Mouse (Mus musculus) CD4-positive, CD25-positive, alpha-beta regulatory T cell, adult 4 months (primary cell): ENCODE measurements around the gene Nudt16l1. TPM values are rescaled to one million over a fixed set of nuclear protein-coding genes. Genes with fewer than 3 reads are reported as not detected.
A peak's percentile ranks its signal among the peaks of the same experiment; 100 is the strongest.

Experiments used
- ATAC-seq: one replicate; pipeline ENCODE4 v1.8.0; 2017
- polyA plus RNA-seq, 2 experiments: library from polyadenylated mRNA; unstranded; fragments of 100-300 nt; shearing (Covaris generic); gene quantifications; one replicate each; pipeline ENCODE4 v1.2.1; 2017

Nudt16l1 gene
- polyA plus RNA-seq, 2 experiments from 2014 or later, result 92.1 to 106 TPM

DNA sequence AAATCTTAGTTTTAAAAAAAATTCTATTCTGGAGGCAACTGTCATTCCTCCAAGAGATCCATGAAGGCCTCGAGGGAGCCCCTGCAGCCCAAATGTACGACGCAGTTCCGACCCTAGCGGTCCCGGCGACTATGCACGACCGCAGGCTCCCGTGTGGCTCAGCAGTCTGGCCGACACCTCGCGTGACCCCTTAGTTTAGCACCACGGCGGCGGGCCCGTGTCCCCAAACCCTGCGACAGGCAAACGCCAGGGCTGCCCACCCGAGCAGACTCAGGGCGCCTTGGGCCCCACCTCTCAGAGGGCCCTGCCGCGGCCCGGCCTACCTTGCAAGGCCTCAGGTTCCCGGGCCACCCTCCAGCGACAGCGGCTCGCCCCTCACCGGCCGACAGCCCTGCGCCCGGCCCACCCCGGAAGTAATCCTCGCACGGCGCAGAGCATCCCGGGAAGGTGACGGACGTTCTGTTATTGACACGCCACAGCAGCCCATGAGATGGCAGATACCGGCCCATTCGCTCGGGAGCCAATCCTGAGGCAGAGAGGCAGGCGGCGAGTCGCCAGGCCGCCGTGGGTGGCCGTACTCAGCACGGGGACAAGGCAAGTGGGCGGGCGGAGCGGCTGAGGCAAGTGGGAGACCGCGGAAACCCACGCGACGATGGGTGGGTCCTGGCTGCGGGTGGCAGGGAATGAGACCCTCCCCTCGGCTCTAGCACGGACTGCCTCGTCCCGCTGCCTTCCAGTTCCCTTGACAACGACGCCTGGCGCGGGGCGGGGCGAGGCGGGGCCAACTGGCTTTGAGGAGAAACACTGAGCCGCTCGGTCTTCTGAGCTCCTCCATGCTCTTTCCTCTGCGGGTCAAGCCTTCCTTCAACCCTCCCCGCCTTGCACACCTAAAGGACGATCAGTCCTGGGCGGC lies 25.5 kb downstream of the Nudt16l1 start, which contains the start of gene Anks3:
TSS of gene Anks3 (minus strand) at position 409 of the 913 bp plus-strand sequence.
- peak; percentile 94 for ATAC-seq

DNA sequence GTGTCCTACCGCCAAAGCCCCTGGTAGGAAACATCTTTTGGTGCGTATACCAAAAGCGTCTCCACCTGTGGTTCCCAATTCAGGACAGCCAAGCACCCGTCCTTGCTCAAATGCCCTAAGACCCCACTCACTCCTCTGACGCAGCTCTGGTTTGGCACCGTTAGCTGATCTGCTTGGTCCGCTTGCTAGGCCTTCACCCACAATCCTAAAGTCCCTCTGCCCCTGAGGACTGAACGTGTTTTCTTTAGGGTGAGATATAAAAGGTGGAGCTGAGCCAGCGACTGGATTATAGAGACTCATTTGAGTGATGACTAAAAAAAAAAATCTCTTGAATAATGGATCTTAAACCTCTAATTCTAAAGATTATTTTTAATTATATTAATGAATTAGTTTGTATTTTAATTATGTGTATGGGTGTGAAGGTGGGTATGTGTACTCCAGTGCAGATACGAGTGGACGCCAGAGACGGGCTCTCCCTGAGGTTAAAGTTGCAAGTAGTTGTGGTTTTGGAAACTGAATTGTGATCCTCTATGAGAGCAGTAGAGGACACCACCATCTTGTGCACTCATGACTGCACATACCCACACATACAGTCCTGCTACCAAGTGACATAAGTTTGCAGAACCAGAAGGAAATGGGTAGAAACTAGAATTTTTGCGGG lies 26.3 kb downstream of the Nudt16l1 start:
- ATAC-seq, result peak; percentile 20

DNA sequence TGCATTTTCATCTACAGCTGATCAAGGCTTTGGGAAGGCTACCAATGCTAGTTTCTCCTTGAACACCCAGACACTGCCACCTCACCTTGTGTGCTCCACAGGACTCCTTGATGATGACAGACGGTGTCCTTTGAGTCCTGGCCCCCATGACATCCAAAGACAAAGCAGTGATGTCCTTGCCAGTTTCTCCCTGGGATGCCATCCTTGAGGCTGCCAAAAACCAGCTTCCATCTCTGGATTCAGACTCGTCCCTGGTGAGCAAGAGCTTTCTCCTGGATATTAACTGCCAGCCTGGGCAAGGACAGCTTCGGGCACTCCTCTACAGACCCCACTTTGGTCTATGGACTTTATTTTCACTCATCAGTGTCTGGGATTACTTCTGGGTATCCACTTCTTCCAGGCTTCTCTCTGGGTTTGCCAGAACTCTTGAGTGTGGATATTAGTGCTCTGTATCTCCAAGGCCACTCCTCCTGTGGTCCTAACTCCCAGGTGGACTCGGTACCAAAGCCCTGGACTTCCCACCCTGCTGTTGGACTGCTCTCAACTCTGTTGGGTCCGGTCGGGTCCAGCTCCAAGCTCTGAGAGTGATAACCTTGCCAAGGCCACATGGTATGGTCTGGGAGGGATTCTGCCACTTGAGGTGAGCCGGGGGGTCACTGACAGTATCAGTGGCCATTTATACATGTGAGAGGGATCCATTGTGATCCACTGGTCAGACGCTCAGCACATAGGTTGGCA lies 27.0 kb downstream of the Nudt16l1 start:
- no peak for ATAC-seq

DNA sequence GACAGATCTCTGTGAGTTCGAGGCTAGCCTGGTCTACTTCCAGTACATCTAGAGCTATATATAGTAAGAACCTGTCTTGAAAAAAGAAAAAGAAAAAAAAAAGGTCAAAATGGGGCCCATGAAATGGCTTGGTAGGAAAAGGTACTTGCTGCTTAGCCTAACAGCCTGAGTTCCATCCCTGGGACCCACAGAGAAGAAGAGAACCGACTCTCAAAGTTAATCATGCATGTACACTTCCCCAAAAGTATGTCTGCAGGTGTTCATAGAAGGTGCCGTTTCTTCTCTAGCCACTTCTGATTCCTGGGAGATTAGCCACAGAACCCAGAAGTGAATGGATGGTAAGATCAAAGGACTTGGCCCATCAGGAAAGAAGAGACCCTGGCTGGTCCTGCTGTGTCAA lies 29.9 kb downstream of the Nudt16l1 start:
- no peak for ATAC-seq

DNA sequence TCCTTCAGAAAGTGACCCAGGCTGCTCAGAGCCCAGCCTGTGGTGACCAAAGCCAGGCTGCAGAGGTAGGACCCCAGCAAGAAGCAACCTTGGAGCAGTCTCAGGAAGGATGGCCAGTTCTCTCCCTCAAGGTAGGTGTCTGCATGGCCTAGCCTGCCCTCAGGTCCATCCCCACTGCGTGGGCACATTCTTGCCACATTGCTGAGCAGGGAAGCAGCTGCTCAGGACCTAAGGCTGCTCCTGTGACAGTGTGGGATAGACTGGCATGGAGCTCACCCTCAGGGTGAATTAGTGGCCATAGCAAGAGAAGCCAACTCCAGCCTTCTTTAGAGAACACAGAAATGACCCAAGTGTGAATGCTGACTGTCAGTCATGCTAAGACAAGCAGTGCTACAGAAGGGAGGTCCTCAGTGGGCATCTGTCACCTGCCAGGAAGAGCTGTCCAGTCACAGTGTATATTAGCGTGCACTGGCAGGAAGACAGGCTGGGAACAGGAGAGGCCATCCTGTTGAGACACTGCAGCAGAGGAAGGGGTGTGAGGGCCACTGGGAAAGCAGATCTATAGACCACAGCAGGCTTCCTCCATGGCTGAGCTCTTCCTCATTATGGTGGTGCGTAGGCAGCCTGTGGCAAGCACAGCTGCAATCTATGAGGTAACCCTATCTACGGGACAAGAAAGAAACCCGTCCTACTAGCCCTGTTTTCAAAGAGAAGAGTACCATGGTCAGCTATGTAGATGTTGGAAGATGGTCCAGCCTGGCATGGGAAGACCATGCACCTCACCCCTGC lies 30.7 kb downstream of the Nudt16l1 start:
- ATAC-seq, result no peak

DNA sequence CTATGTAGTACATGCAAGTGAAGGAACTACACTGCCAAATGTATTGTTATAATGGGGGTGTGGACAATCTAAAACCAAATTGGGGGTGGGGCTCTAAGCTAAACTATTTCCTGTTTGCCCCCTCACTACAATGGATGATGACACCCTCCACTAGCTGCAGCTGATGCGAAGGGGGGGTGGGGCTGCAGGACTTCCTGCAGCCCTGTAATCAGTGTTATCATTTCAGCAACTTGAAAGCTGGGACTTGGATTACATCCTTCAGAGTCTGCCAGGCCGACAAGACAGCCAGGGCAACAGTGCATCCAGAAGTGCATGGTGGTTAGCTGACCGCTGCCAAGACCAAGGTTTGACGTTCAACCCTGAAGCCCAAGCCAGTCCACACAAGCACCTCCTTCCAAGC lies 33.1 kb downstream of the Nudt16l1 start:
- ATAC-seq, result peak; percentile 32

DNA sequence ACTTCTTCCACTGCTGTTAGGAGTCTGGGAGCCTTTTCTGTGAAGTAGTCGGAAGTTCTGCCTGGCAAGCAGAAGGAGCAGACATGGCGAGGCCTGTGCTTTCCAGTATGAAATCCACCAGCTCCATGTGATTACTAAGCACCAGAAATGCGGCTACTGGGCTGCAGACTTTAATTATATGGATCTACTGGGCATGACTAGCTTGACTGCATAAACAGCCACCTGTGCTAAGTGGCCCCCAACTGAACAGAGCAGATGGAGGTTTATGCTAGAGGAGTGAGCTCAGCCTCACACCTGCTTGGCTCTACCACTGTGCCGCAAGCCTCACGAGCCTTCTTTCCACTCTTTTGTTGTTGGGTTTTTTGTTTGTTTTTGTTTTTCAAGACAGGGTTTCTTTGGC lies 36.0 kb downstream of the Nudt16l1 start:
- no peak for ATAC-seq

DNA sequence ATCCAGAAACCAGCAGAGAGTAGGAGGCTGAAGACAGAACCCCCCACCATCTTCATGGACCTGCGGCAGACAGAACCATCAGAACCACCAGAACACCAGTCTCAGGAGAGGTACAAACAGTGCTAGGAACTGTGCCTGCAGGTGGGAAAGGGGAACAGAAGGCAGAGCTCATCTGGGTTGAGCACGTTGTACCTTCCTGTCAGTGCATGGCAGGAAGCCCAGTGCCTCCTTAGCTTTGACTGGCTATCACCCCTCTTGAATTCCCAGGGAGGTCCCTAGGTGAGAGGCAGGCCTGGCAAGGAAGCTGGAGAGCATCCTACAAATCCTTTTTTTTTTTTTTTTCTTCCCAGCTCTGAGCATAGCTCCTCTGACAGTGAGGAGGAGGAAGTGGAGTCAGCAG lies 37.6 kb downstream of the Nudt16l1 start:
- no peak for ATAC-seq

DNA sequence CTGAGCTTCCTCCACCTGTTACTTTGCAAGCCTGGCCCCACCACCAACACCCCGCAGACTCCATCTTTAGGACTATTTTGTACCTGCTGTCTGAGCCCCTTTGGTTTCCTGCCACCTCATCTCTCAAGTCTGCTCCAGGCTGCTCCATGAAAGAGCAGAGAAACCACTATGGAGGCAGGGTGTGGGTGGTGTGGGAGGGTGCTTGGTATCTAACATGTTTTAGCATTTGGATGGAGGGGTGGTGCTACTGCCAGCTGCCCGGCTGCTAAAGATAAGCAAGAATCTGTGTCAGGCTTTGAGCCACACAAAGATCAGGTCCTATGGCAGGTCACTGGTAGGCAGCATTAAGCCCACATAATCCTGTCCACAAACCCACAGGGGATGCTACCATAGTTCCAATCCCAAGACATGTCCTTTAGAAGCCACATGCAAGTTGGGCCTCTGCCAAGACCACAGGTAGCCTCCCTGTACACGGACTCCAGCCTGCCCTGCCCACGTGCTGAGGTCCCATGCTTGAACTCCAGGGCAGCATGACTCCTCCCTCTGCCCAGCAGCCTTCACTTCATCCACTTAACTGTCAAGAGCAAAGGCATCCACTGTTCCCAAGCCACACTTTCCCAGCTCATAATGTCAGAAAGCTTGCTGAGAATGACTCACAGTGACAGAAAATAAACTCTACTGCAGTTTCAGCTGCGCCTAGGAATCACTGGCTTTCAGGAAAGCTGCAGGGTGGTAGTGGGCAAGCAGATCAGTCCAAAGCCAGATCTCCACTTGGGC lies 39.9 kb downstream of the Nudt16l1 start:
- ATAC-seq, result no peak

DNA sequence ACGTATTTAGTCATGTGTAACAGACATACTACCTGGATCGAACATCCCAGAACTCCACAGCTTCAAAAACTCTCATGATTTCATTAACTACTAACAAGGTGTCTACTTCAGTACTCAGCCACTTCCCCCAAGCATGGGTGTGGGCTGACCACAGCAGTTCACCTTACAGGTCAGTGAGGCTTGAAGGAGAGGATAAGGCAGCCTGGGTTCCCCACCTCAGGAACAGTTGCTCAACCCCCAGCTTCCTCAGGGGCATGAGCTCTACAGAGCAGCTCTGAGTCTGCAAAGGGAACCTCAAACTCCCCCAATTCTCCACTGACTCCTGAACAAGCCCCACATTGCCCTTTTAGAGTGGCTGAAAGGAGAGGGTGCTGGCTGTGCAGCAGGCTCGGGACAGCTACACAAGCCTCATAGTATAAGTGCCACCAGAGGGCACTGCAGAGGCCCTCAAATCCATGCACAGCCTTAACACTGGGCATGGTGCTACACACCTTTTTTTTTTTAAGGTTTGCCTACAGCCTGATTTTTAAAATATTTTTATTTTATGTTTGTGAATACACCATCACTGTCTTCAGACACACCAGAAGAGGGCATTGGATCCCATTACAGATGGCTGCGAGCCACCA lies 41.3 kb downstream of the Nudt16l1 start:
- peak; percentile 58 for ATAC-seq

DNA sequence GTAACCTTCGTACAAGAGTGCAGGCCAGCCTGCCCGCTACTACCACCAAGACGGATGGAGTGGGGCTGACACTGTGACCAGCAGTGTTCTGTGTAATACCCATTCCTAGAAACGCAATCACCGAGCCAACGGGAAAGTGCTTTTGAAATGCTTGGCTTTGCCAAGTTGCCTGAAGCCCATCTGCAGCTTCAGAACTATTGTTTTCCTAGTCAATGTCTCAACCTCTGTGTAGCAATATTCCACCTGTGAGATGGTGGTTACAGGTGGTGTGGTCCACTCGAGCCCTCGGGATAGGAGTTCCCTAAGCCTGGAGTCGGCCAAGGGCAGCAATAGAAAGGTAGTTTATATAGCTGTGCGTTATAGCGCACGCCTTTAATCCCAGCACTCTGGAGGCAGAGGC lies 46.2 kb downstream of the Nudt16l1 start:
- no peak for ATAC-seq

Other genes with a start within 250 kb of the Nudt16l1 start
- 10 to 100 TPM in 1 of 2 experiments, 1 to 10 TPM in 1; 7.4 to 10.3 TPM for gene Nmral1, start 219.4 kb upstream of the Nudt16l1 start, polyA plus RNA-seq
- gene Hmox2, start 212.4 kb upstream of the Nudt16l1 start, polyA plus RNA-seq, result 100 to 1,000 TPM; 114 to 119 TPM
- 10 to 100 TPM; 32.8 to 56.2 TPM for gene Cdip1, start 148.5 kb upstream of the Nudt16l1 start, polyA plus RNA-seq
- 1 to 10 TPM in 1 of 2 experiments, under 1 TPM in 1; 0.68 to 1.3 TPM for gene 4930562C15Rik, start 103.3 kb upstream of the Nudt16l1 start, polyA plus RNA-seq
- gene Ubald1, start 58.4 kb upstream of the Nudt16l1 start, polyA plus RNA-seq, result 10 to 100 TPM; 19.3 to 21.6 TPM
- gene Mgrn1, start 52.5 kb upstream of the Nudt16l1 start, polyA plus RNA-seq, result 10 to 100 TPM; 35.2 to 58.5 TPM
- 10 to 100 TPM; 41.4 to 64.3 TPM for gene Anks3, start 25.4 kb downstream of the Nudt16l1 start, polyA plus RNA-seq
- gene Sept12, start 59.1 kb downstream of the Nudt16l1 start, polyA plus RNA-seq, result not detected
- not detected for gene Smim22, start 68.5 kb downstream of the Nudt16l1 start, polyA plus RNA-seq
- 10 to 100 TPM; 19.8 to 35.0 TPM for gene Rogdi, start 74.8 kb downstream of the Nudt16l1 start, polyA plus RNA-seq
- 100 to 1,000 TPM in 1 of 2 experiments, 10 to 100 TPM in 1; 79.0 to 130 TPM for gene Glyr1, start 111.1 kb downstream of the Nudt16l1 start, polyA plus RNA-seq
- 10 to 100 TPM; 36.8 to 48.4 TPM for gene Ubn1, start 111.3 kb downstream of the Nudt16l1 start, polyA plus RNA-seq
- gene Ppl, start 193.7 kb downstream of the Nudt16l1 start, polyA plus RNA-seq, result under 1 TPM; 0.11 to 0.23 TPM
- not detected for gene Sec14l5, start 208.3 kb downstream of the Nudt16l1 start, polyA plus RNA-seq